Mouse (Mus musculus): ENCODE measurements around the gene Arhgef26. TPM values are rescaled to one million over a fixed set of nuclear protein-coding genes. Genes with fewer than 3 reads are reported as not detected.

The Arhgef26 gene
- 11.6 and 12.3 TPM in 2 replicates for polyA plus RNA-seq (2012; rRNA removed)

DNA sequence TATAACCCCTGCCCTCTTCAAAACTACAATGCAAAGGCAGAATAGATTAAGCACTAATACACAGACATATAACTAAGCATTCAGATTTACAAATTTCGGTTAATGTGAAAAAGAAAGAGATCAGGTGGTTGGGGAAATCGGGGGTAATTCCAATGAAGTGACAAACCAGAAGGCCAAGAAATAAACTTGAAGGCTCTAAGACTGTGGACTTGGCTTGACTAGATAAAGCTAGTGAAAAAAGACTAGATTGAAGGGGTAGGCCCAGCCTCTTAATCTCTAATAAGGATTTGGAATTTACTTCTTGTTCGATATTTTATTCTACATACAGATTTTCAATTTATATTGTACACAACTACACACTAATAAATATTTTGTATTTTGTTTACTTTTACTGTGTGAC is at the start of gene Arhgef26:
Gene Arhgef26, plus strand, starts transcription at position 301 of the 400 bp plus-strand sequence.

DNA sequence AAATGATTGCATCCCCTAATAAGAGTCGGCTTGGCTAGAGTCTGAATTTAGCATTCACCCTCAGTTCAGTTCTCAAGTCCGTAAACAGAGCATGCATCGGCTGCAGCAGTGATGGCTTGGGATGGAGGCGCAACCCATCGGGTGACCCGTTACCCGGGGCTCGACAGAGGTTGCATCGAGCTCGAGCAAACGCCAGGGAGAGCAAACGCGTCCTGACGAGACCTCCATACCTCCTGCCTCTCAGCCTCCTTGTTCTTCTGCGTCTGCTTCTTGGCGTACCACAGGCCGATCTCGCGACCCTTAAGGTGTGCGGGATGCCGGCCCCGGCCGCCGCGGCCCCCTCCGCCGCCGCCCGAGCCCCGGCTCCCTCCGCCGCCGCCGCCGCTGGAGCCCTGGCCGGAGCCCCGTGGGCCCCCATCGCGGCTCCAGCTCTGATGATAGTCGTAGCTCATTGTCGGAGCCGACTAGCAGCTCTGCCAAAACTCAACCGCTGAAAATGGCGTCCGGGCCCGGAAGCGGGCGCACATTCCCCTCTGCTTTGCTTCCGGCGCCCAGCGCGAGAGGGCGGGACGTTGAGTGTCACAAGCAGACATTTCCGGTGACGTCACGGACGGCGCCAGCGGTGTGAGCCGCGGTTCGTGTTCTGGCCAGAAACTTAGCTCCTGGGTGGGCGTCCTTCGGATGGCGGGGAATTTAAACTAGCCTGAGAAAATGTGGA is 168.5 kb downstream of the Arhgef26 start, which contains the start of gene Dhx36:
Gene Dhx36, minus strand, starts transcription at position 517 of the 718 bp plus-strand sequence.

Other genes with a start within 250 kb of the Arhgef26 start
- 54.2 and 58.1 TPM in 2 replicates for gene Dhx36, start 168.7 kb downstream of the Arhgef26 start, polyA plus RNA-seq (2012; rRNA removed)

All from central nervous system, embryonic 18 days (tissue).